Mouse (Mus musculus) lung, embryonic 14.5 days (tissue): ENCODE measurements at regions not wholly inside any gene's neighbourhood (a gene's known extent, or its start where the extent isn't known, plus 50 kb on each side); places are given as distances from the start of the nearest gene placed in this dataset.

ENCODE experiments used
- ATAC-seq: fragments of 200-750 bp; cut with Nextera tagmentation; 2 replicates; pipeline ENCODE4 v1.8.0; 2017; ENCODE audit warnings: mild to moderate bottlenecking, moderate TSS enrichment, moderate library complexity; ENCODE audit not compliant: insufficient read depth
- DNase-seq: peaks from one replicate; pipeline ENCODE4 v3.0.0-alpha.2; 2015
- H3K27ac ChIP-seq: fragments of 300-500 bp; sonication (generic); 2 replicates; pipeline ENCODE4 v1.5.1; 2014; ENCODE audit warnings: low read depth, mild to moderate bottlenecking, moderate library complexity
- H3K27me3 ChIP-seq: fragments of 300-500 bp; sonication (generic); 2 replicates; pipeline ENCODE4 v1.6.1; 2014; ENCODE audit warnings: low read length, control low read depth; ENCODE audit not compliant: insufficient read depth
- H3K36me3 ChIP-seq: fragments of 300-500 bp; sonication (generic); 2 replicates; pipeline ENCODE4 v1.6.1; 2014; ENCODE audit warnings: control low read depth; ENCODE audit not compliant: insufficient read depth
- H3K4me1 ChIP-seq: fragments of 300-500 bp; sonication (generic); 2 replicates; pipeline ENCODE4 v1.6.1; 2014; ENCODE audit warnings: antibody characterized with exemption, control low read depth; ENCODE audit not compliant: insufficient read depth
- H3K4me2 ChIP-seq: fragments of 300-500 bp; sonication (generic); 2 replicates; pipeline ENCODE4 v1.6.1; 2014; ENCODE audit warnings: mild to moderate bottlenecking
- H3K4me3 ChIP-seq: fragments of 300-500 bp; sonication (generic); 2 replicates; pipeline ENCODE4 v1.5.1; 2014; ENCODE audit warnings: low read depth, low read length
- H3K9ac ChIP-seq: fragments of 300-500 bp; sonication (generic); 2 replicates; pipeline ENCODE4 v1.6.1; 2014
- H3K9me3 ChIP-seq: fragments of 300-500 bp; sonication (generic); 2 replicates; pipeline ENCODE4 v1.6.1; 2016; ENCODE audit warnings: low read depth, low read length, control low read depth
- CTCF ChIP-seq: IDR thresholded peaks from 2 replicates; pipeline ENCODE4 v1.5.1; 2016; ENCODE audit warnings: antibody characterized with exemption, low read depth
- WGBS: fragments of 180-500 bp; shearing (Covaris S2); extraction: QIAGEN DNeasy Blood & Tissue Kit; methylation state at CpG from one replicate; pipeline ENCODE4 v1.1.7; 2014; 5-methylcytosine and 5-hydroxymethylcytosine counted together

- no peak overlapping the region for H3K4me3 ChIP-seq
- TF ChIP-seq CTCF, result no peak
- WGBS, result 65% methylated on average over 4 of the region's 4 CpGs
- H3K9me3 ChIP-seq, result no peaks in the 10 kb centered on the region
- H3K36me3 ChIP-seq, result no peaks in the 10 kb centered on the region
- H3K4me1 ChIP-seq, result no peaks in the 10 kb centered on the region; the same call in 1 of the 2 replicates
- ATAC-seq (no peak), DNase-seq (no peak)
- H3K27me3 ChIP-seq, result no peaks in the 10 kb centered on the region
- no peak overlapping the region for H3K9ac ChIP-seq
- no peak overlapping the region for H3K4me2 ChIP-seq
- H3K27ac ChIP-seq, result no peak overlapping the region
Measured at GRCm38 (mm10) chr4:124147276-124147675, 229.5 kb upstream of the 4930535I16Rik start.

- Histone ChIP-seq H3K9ac (no peak overlapping the region), H3K27ac (no peak overlapping the region), H3K27me3 (no peaks in the 10 kb centered on the region), H3K36me3 (no peaks in the 10 kb centered on the region), H3K4me1 (no peaks in the 10 kb centered on the region; the same call in 1 of the 2 replicates), H3K9me3 (no peaks in the 10 kb centered on the region), H3K4me2 (no peak overlapping the region), H3K4me3 (no peak overlapping the region)
- no peak for TF ChIP-seq CTCF
- peak; percentile 57; the same call in 1 of the 2 replicates for ATAC-seq
- WGBS, result 15% methylated on average over 8 of the region's 8 CpGs
- DNase-seq, result peak; percentile 64
Measured at GRCm38 (mm10) chr4:124146135-124146534, 228.3 kb upstream of the 4930535I16Rik start.

GRCm38 (mm10) chr4:124143630-124144029, 225.8 kb upstream of the 4930535I16Rik start:
- Histone ChIP-seq H3K27ac (no peak overlapping the region), H3K9ac (no peak overlapping the region), H3K4me1 (no peaks in the 10 kb centered on the region; the same call in 1 of the 2 replicates), H3K36me3 (no peaks in the 10 kb centered on the region), H3K9me3 (no peaks in the 10 kb centered on the region), H3K27me3 (no peaks in the 10 kb centered on the region), H3K4me3 (no peak overlapping the region), H3K4me2 (no peak overlapping the region)
- no peak for ATAC-seq
- no peak for TF ChIP-seq CTCF
- WGBS, result 44% methylated on average over 5 of the region's 5 CpGs
- no peak for DNase-seq

- H3K27ac ChIP-seq, result no peak overlapping the region
- H3K9ac ChIP-seq, result no peak overlapping the region
- DNase-seq, result no peak
- no peak overlapping the region for H3K4me2 ChIP-seq
- H3K9me3 ChIP-seq, result no peaks in the 10 kb centered on the region
- TF ChIP-seq CTCF, result no peak
- 43% methylated on average over 7 of the region's 7 CpGs for WGBS
- no peaks in the 10 kb centered on the region for H3K27me3 ChIP-seq
- no peak for ATAC-seq
- no peak overlapping the region for H3K4me3 ChIP-seq
- no peaks in the 10 kb centered on the region; the same call in 1 of the 2 replicates for H3K4me1 ChIP-seq
- H3K36me3 ChIP-seq, result no peaks in the 10 kb centered on the region
Measured at GRCm38 (mm10) chr4:124143226-124143625, 225.4 kb upstream of the 4930535I16Rik start.

- no peaks in the 10 kb centered on the region for H3K36me3 ChIP-seq
- peak; percentile 97 for TF ChIP-seq CTCF
- peak; percentile 53 for ATAC-seq
- no peak overlapping the region for H3K4me2 ChIP-seq
- DNase-seq, result peak; percentile 97
- no peaks in the 10 kb centered on the region for H3K9me3 ChIP-seq
- no peak overlapping the region for H3K27ac ChIP-seq
- WGBS, result 6% methylated on average over 5 of the region's 5 CpGs
- H3K27me3 ChIP-seq, result no peaks in the 10 kb centered on the region
- H3K4me3 ChIP-seq, result no peak overlapping the region
- H3K9ac ChIP-seq, result no peak overlapping the region
- no peaks in the 10 kb centered on the region; the same call in 1 of the 2 replicates for H3K4me1 ChIP-seq
Measured at GRCm38 (mm10) chr4:124142083-124142482, 224.3 kb upstream of the 4930535I16Rik start.

- Histone ChIP-seq H3K27ac (no peak overlapping the region), H3K4me3 (no peak overlapping the region), H3K4me2 (no peak overlapping the region), H3K36me3 (no peaks in the 10 kb centered on the region), H3K4me1 (no peaks in the 10 kb centered on the region), H3K27me3 (no peaks in the 10 kb centered on the region), H3K9me3 (no peaks in the 10 kb centered on the region), H3K9ac (no peak overlapping the region)
- WGBS, result 66% methylated on average over 6 of the region's 6 CpGs
- no peak for ATAC-seq
- no peak for DNase-seq
- no peak for TF ChIP-seq CTCF
Measured at GRCm38 (mm10) chr4:124135165-124135470, 217.3 kb upstream of the 4930535I16Rik start.

- peak; percentile 24 for DNase-seq
- no peak overlapping the region for H3K4me3 ChIP-seq
- no peak for TF ChIP-seq CTCF
- no peak overlapping the region for H3K4me2 ChIP-seq
- H3K27me3 ChIP-seq, result no peaks in the 10 kb centered on the region
- no peak overlapping the region for H3K9ac ChIP-seq
- no peak overlapping the region for H3K27ac ChIP-seq
- no peaks in the 10 kb centered on the region for H3K9me3 ChIP-seq
- no peaks in the 10 kb centered on the region for H3K36me3 ChIP-seq
- no peak for ATAC-seq
- WGBS, result 10% methylated on average over 6 of the region's 6 CpGs
- no peaks in the 10 kb centered on the region for H3K4me1 ChIP-seq
Measured at GRCm38 (mm10) chr4:124134341-124135164, 216.7 kb upstream of the 4930535I16Rik start.
